Mouse (Mus musculus) intestine, embryonic 16.5 days (tissue): ENCODE measurements around the gene Mgat3. TPM values are rescaled to one million over a fixed set of nuclear protein-coding genes. Genes with fewer than 3 reads are reported as not detected.

ENCODE experiments used
- ATAC-seq: fragments of 200-750 bp; cut with Nextera tagmentation; 2 replicates; pipeline ENCODE4 v1.8.0; 2017; ENCODE audit warnings: moderate TSS enrichment, moderate library complexity
- H3K27ac ChIP-seq: fragments of 300-500 bp; sonication (generic); 2 replicates; pipeline ENCODE4 v1.5.1; 2014; ENCODE audit warnings: mild to moderate bottlenecking, low read length
- H3K27me3 ChIP-seq: fragments of 300-500 bp; sonication (generic); replicated peaks from 2 replicates; pipeline ENCODE4 v1.6.1; 2014; ENCODE audit warnings: low read length, control low read depth, mixed read lengths; ENCODE audit not compliant: control insufficient read depth, insufficient read depth
- H3K36me3 ChIP-seq: fragments of 300-500 bp; sonication (generic); 2 replicates; pipeline ENCODE4 v1.6.1; 2014; ENCODE audit warnings: low read length, control low read depth; ENCODE audit not compliant: control insufficient read depth, insufficient read depth
- H3K4me1 ChIP-seq: fragments of 300-500 bp; sonication (generic); 2 replicates; pipeline ENCODE4 v1.6.1; 2014; ENCODE audit warnings: low read length, control low read depth, mixed read lengths; ENCODE audit not compliant: control insufficient read depth, insufficient read depth
- H3K4me2 ChIP-seq: fragments of 300-500 bp; sonication (generic); 2 replicates; pipeline ENCODE4 v1.6.1; 2014; ENCODE audit warnings: low read depth, low read length, control low read depth
- H3K4me3 ChIP-seq: fragments of 300-500 bp; sonication (generic); 2 replicates; pipeline ENCODE4 v1.5.1; 2014; ENCODE audit warnings: mild to moderate bottlenecking, low read length
- H3K9ac ChIP-seq: fragments of 300-500 bp; sonication (generic); 2 replicates; pipeline ENCODE4 v1.6.1; 2014; ENCODE audit warnings: low read depth, low read length
- H3K9me3 ChIP-seq: fragments of 300-500 bp; sonication (generic); 2 replicates; pipeline ENCODE4 v1.6.1; 2016; ENCODE audit warnings: low read length, control low read depth; ENCODE audit not compliant: control insufficient read depth
- WGBS: fragments of 180-500 bp; shearing (Covaris S2); extraction: QIAGEN DNeasy Blood & Tissue Kit; methylation state at CpG from one replicate; pipeline ENCODE4 v1.1.7; 2014; 5-methylcytosine and 5-hydroxymethylcytosine counted together
- polyA plus RNA-seq: library from polyadenylated mRNA; unstranded; fragments of >200 nt; fragmentation: Nextera tagmentation; extraction: Ambion mirVana; gene quantifications from 2 replicates; pipeline ENCODE4 v1.2.1, GENCODE M21; 2015

Gene Mgat3
- 14.8 and 19.7 TPM in 2 replicates for polyA plus RNA-seq

- Histone ChIP-seq H3K9ac (peak within 1 kb of the TSS; percentile 91), H3K27ac (peak within 1 kb of the TSS; percentile 65), H3K4me3 (peak within 1 kb of the TSS; percentile 80), H3K4me1 (peaks cover 31% of the 10 kb centered on the region), H3K36me3 (no peaks in the 10 kb centered on the region), H3K9me3 (no peaks in the 10 kb centered on the region), H3K4me2 (peak within 1 kb of the TSS; percentile 97), H3K27me3 (no peaks in the 10 kb centered on the region)
- WGBS, result 3% methylated on average over 41 of the region's 85 CpGs
- peak; percentile 83 for ATAC-seq
Observed at GRCm38 (mm10) chr15:80173001-80173771, at the start of gene Mgat3. Mgat3 (plus strand) TSS chr15:80173721.

GRCm38 (mm10) chr15:80124651-80125050, 48.9 kb upstream of the Mgat3 start:
- no peak overlapping the region for H3K9ac ChIP-seq
- H3K36me3 ChIP-seq, result no peaks in the 10 kb centered on the region
- H3K27ac ChIP-seq, result no peak overlapping the region
- H3K4me1 ChIP-seq, result no peaks in the 10 kb centered on the region
- H3K4me3 ChIP-seq, result no peak overlapping the region
- 77% methylated on average over 4 of the region's 4 CpGs for WGBS
- no peak for ATAC-seq
- no peaks in the 10 kb centered on the region for H3K27me3 ChIP-seq
- no peaks in the 10 kb centered on the region for H3K9me3 ChIP-seq
- no peak overlapping the region for H3K4me2 ChIP-seq

GRCm38 (mm10) chr15:80127191-80127590, 46.3 kb upstream of the Mgat3 start:
- no peak; the same call in 1 of the 2 replicates for ATAC-seq
- no peaks in the 10 kb centered on the region for H3K36me3 ChIP-seq
- no peaks in the 10 kb centered on the region for H3K9me3 ChIP-seq
- WGBS, result 57% methylated on average over 1 of the region's 1 CpGs
- no peak overlapping the region for H3K4me2 ChIP-seq
- no peak overlapping the region for H3K9ac ChIP-seq
- no peak overlapping the region for H3K4me3 ChIP-seq
- H3K27me3 ChIP-seq, result no peaks in the 10 kb centered on the region
- H3K27ac ChIP-seq, result no peak overlapping the region
- H3K4me1 ChIP-seq, result no peaks in the 10 kb centered on the region

- WGBS, result 83% methylated on average over 6 of the region's 6 CpGs
- ATAC-seq, result no peak
- no peak overlapping the region for H3K9ac ChIP-seq
- no peak overlapping the region for H3K4me2 ChIP-seq
- H3K27ac ChIP-seq, result no peak overlapping the region
- H3K27me3 ChIP-seq, result no peaks in the 10 kb centered on the region
- H3K9me3 ChIP-seq, result no peaks in the 10 kb centered on the region
- H3K4me3 ChIP-seq, result no peak overlapping the region
- no peaks in the 10 kb centered on the region for H3K36me3 ChIP-seq
- peaks cover 10% of the 10 kb centered on the region; the same call in 1 of the 2 replicates for H3K4me1 ChIP-seq
Observed at GRCm38 (mm10) chr15:80129982-80130381, 43.5 kb upstream of the Mgat3 start.

GRCm38 (mm10) chr15:80130689-80131088, 42.8 kb upstream of the Mgat3 start:
- Histone ChIP-seq H3K4me1 (peaks cover 10% of the 10 kb centered on the region; the same call in 1 of the 2 replicates), H3K4me2 (no peak overlapping the region), H3K27me3 (no peaks in the 10 kb centered on the region), H3K9me3 (no peaks in the 10 kb centered on the region), H3K36me3 (no peaks in the 10 kb centered on the region), H3K4me3 (no peak overlapping the region), H3K9ac (no peak overlapping the region), H3K27ac (no peak overlapping the region)
- ATAC-seq, result no peak
- WGBS, result 63% methylated on average over 5 of the region's 5 CpGs

GRCm38 (mm10) chr15:80131421-80131820, 42.1 kb upstream of the Mgat3 start:
- Histone ChIP-seq H3K36me3 (no peaks in the 10 kb centered on the region), H3K9me3 (no peaks in the 10 kb centered on the region), H3K4me2 (no peak overlapping the region), H3K27ac (no peak overlapping the region), H3K4me1 (peaks cover 15% of the 10 kb centered on the region), H3K4me3 (no peak overlapping the region), H3K27me3 (no peaks in the 10 kb centered on the region), H3K9ac (no peak overlapping the region)
- no peak for ATAC-seq
- WGBS, result 78% methylated on average over 6 of the region's 6 CpGs

- 75% methylated on average over 9 of the region's 9 CpGs for WGBS
- no peaks in the 10 kb centered on the region for H3K27me3 ChIP-seq
- no peak for ATAC-seq
- H3K4me1 ChIP-seq, result peaks cover 19% of the 10 kb centered on the region
- H3K27ac ChIP-seq, result no peak overlapping the region
- no peak overlapping the region; the same call in 1 of the 2 replicates for H3K9ac ChIP-seq
- H3K4me2 ChIP-seq, result peak overlapping the region; percentile 82
- H3K4me3 ChIP-seq, result peak overlapping the region; percentile 71
- peaks cover 3% of the 10 kb centered on the region; the same call in 1 of the 2 replicates for H3K36me3 ChIP-seq
- no peaks in the 10 kb centered on the region for H3K9me3 ChIP-seq
Observed at GRCm38 (mm10) chr15:80132452-80132851, 41.1 kb upstream of the Mgat3 start.

GRCm38 (mm10) chr15:80132993-80133586, 40.4 kb upstream of the Mgat3 start, which contains the start of gene Tab1:
Tab1 (plus strand) TSS chr15:80133127.
- H3K4me3 ChIP-seq, result peak within 1 kb of the TSS; percentile 71
- H3K9me3 ChIP-seq, result no peaks in the 10 kb centered on the region
- H3K27ac ChIP-seq, result peak within 1 kb of the TSS; percentile 99
- peaks cover 3% of the 10 kb centered on the region; the same call in 1 of the 2 replicates for H3K36me3 ChIP-seq
- peak within 1 kb of the TSS; percentile 91 for H3K9ac ChIP-seq
- under 1% methylated on average over 57 of the region's 59 CpGs for WGBS
- peak within 1 kb of the TSS; percentile 82 for H3K4me2 ChIP-seq
- H3K27me3 ChIP-seq, result no peaks in the 10 kb centered on the region
- peak; percentile 93 for ATAC-seq
- peaks cover 25% of the 10 kb centered on the region for H3K4me1 ChIP-seq

GRCm38 (mm10) chr15:80133682-80134449, 39.7 kb upstream of the Mgat3 start:
- Histone ChIP-seq H3K4me3 (peak overlapping the region; percentile 71), H3K36me3 (peaks cover 3% of the 10 kb centered on the region; the same call in 1 of the 2 replicates), H3K9ac (peak overlapping the region; percentile 91), H3K27me3 (no peaks in the 10 kb centered on the region), H3K4me1 (peaks cover 31% of the 10 kb centered on the region), H3K27ac (peak overlapping the region; percentile 99), H3K4me2 (peak overlapping the region; percentile 82), H3K9me3 (no peaks in the 10 kb centered on the region)
- peak; percentile 25 for ATAC-seq
- WGBS, result 8% methylated on average over 14 of the region's 14 CpGs
